Mouse (Mus musculus): ENCODE results near the gene Clec16a. TPM values are rescaled to one million over a fixed set of nuclear protein-coding genes. Genes with fewer than 3 reads are reported as not detected.

Clec16a gene
- total RNA-seq, 2 experiments from 2014 or later = 11.5 to 12.6 TPM

- ATAC-seq (replicated peaks; ENCODE audit: poor library complexity) = no peak
These were observed 236.8 kb downstream of the Clec16a start for GRCm38 (mm10) chr16:10781862-10782371.

GRCm38 (mm10) chr16:10782377-10783151, 237.4 kb downstream of the Clec16a start:
- ATAC-seq (replicated peaks; ENCODE audit: poor library complexity) = no peak; the same call in 1 of the 2 replicates

- peak; percentile 23; the same call in 1 of the 2 replicates for ATAC-seq (replicated peaks; ENCODE audit: poor library complexity)
These were observed 238.0 kb downstream of the Clec16a start for GRCm38 (mm10) chr16:10783152-10783434.

GRCm38 (mm10) chr16:10783451-10783850, 238.3 kb downstream of the Clec16a start:
- no peak for ATAC-seq (replicated peaks; ENCODE audit: poor library complexity)

GRCm38 (mm10) chr16:10783883-10784792, 239.0 kb downstream of the Clec16a start:
- no peak for ATAC-seq (replicated peaks; ENCODE audit: poor library complexity)

- peak; percentile 64 for ATAC-seq (replicated peaks; ENCODE audit: poor library complexity)
These were observed 239.7 kb downstream of the Clec16a start for GRCm38 (mm10) chr16:10784793-10785370.

GRCm38 (mm10) chr16:10785371-10786231, 240.5 kb downstream of the Clec16a start, which contains the start of gene Socs1:
Socs1 (minus strand) TSS chr16:10785536.
- ATAC-seq (replicated peaks; ENCODE audit: poor library complexity) = peak; percentile 63

GRCm38 (mm10) chr16:10786288-10786687, 241.1 kb downstream of the Clec16a start:
- ATAC-seq (replicated peaks; ENCODE audit: poor library complexity) = peak; percentile 66

GRCm38 (mm10) chr16:10786782-10787547, 241.8 kb downstream of the Clec16a start:
- no peak for ATAC-seq (replicated peaks; ENCODE audit: poor library complexity)

GRCm38 (mm10) chr16:10787548-10788058, 242.5 kb downstream of the Clec16a start:
- no peak for ATAC-seq (replicated peaks; ENCODE audit: poor library complexity)

GRCm38 (mm10) chr16:10788271-10788670, 243.1 kb downstream of the Clec16a start, which contains the start of gene Tnp2:
Tnp2 (minus strand) TSS chr16:10788660.
- no peak for ATAC-seq (replicated peaks; ENCODE audit: poor library complexity)

GRCm38 (mm10) chr16:10788866-10789265, 243.7 kb downstream of the Clec16a start:
- ATAC-seq (replicated peaks; ENCODE audit: poor library complexity) = no peak

GRCm38 (mm10) chr16:10790702-10791101, 245.6 kb downstream of the Clec16a start, which contains the start of gene Prm3:
Prm3 (minus strand) TSS chr16:10790914.
- ATAC-seq (replicated peaks; ENCODE audit: poor library complexity) = no peak

Other genes with a start within 250 kb of the Clec16a start
- gene Emp2, start 231.4 kb upstream of the Clec16a start, total RNA-seq (2015) = not detected in 2 replicates
- 0.07 TPM in 1 of 2 replicates, not detected in the other for gene Emp2, start 231.4 kb upstream of the Clec16a start, total RNA-seq (2017)
- 0.10 TPM in 1 of 2 replicates, not detected in the other for gene Tekt5, start 149.8 kb upstream of the Clec16a start, total RNA-seq (2015)
- gene Tekt5, start 149.8 kb upstream of the Clec16a start, total RNA-seq (2017) = 0.27 TPM in 1 of 2 replicates, not detected in the other
- 35.9 and 40.7 TPM in 2 replicates for gene Nubp1, start 133.4 kb upstream of the Clec16a start, total RNA-seq (2015)
- 41.5 and 48.7 TPM in 2 replicates for gene Nubp1, start 133.4 kb upstream of the Clec16a start, total RNA-seq (2017)
- gene Tvp23a, start 98.0 kb upstream of the Clec16a start, total RNA-seq (2015) = not detected in 2 replicates
- 0.03 TPM in 1 of 2 replicates, not detected in the other for gene Tvp23a, start 98.0 kb upstream of the Clec16a start, total RNA-seq (2017)
- gene Ciita, start 65.3 kb upstream of the Clec16a start, total RNA-seq (2015) = 0.20 and 0.54 TPM in 2 replicates
- gene Ciita, start 65.3 kb upstream of the Clec16a start, total RNA-seq (2017) = 0.14 and 1.1 TPM in 2 replicates
- 5.7 and 7.3 TPM in 2 replicates for gene Dexi, start 2.3 kb upstream of the Clec16a start, total RNA-seq (2015)
- 3.3 and 6.0 TPM in 2 replicates for gene Dexi, start 2.3 kb upstream of the Clec16a start, total RNA-seq (2017)
- 0.39 and 0.59 TPM in 2 replicates for gene Socs1, start 240.2 kb downstream of the Clec16a start, total RNA-seq (2015)
- gene Socs1, start 240.2 kb downstream of the Clec16a start, total RNA-seq (2017) = 0.64 and 1.4 TPM in 2 replicates
- gene Tnp2, start 243.3 kb downstream of the Clec16a start, total RNA-seq (2015) = not detected in 2 replicates
- not detected in 2 replicates for gene Tnp2, start 243.3 kb downstream of the Clec16a start, total RNA-seq (2017)
- gene Prm3, start 245.6 kb downstream of the Clec16a start, total RNA-seq (2015) = not detected in 2 replicates
- not detected in 2 replicates for gene Prm3, start 245.6 kb downstream of the Clec16a start, total RNA-seq (2017)